In the genomic region with DNA sequence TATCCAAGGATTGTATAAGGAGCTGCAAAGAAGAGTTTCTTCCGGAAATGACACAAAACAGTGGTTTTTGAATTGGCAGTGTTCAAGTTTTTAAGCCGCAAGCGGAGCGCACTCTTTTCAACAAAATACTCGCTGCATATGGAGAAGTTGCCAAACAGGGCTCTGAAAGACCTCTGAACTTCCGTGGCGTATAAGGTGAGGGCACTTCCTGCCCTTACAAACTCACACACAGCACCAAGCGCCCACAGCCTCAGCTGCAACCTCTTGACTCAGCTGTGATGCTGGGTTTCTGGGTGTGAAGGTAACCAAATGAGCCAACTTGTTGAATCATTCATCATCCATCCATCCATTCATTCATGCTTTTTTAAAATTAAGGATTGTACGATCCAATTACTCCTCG, we compare ENCODE assay signal across 21 mouse cellular contexts.
DNase-seq lines count a peak whose midpoint lies in the region; ATAC-seq and TF ChIP-seq lines count a peak whose summit lies in the region.
"Had no signal": no experiment of that assay in that cellular context is flagged by ENCODE, and none has a peak within 500 bp of the region (broad histone marks: within the 10 kb centered on the region; RNA-seq: fewer than 3 reads in every experiment).

No protein-coding gene starts in this region.

- H3K4me1 ChIP-seq in intestine, postnatal 0 days (replicated peaks; ENCODE audit: control insufficient read depth, insufficient read depth, low read length): no peaks in the 10 kb centered on the region
- H3K4me1 ChIP-seq: forebrain, embryonic 10.5 days; limb, embryonic 15.5 days; midbrain, embryonic 12.5 days had no signal

- H3K4me2 ChIP-seq in intestine, postnatal 0 days (replicated peaks; ENCODE audit: low read depth): no peak overlapping the region
- H3K4me2 ChIP-seq: hindbrain, embryonic 14.5 days; limb, embryonic 15.5 days; midbrain, embryonic 12.5 days had no signal

- no peak overlapping the region for H3K4me3 ChIP-seq in intestine, postnatal 0 days (ENCODE audit: low read depth, low read length)
- H3K4me3 ChIP-seq: forebrain, embryonic 10.5 days; limb, embryonic 15.5 days; midbrain, embryonic 12.5 days; myocyte had no signal

- H3K9ac ChIP-seq in intestine, postnatal 0 days (ENCODE audit: low read depth, low read length): no peak overlapping the region
- H3K9ac ChIP-seq: hindbrain, embryonic 14.5 days; limb, embryonic 15.5 days; liver, postnatal 0 days; midbrain, embryonic 12.5 days had no signal

- no peaks in the 10 kb centered on the region for H3K27me3 ChIP-seq in splenic B cell, adult 2 months (ENCODE audit: control insufficient read depth, insufficient read depth, low read length, poor library complexity, severe bottlenecking)
- no peaks in the 10 kb centered on the region for H3K27me3 ChIP-seq in intestine, postnatal 0 days (replicated peaks; ENCODE audit: control insufficient read depth, insufficient read depth, low read length)
- H3K27me3 ChIP-seq: CH12.LX; limb, embryonic 15.5 days; midbrain, embryonic 12.5 days had no signal

- peak; percentile 37 for DNase-seq in 416B (ENCODE audit: low read depth)
- DNase-seq in splenic B cell, adult 2 months (ENCODE audit: low read depth, low spot score): peak; percentile 32
- DNase-seq in embryo, embryonic 10 days (ENCODE audit: low spot score): no peak
- no peak for DNase-seq in retina, embryonic 14.5 days (ENCODE audit: low spot score)
- no peak for DNase-seq in layer of hippocampus, postnatal 25 days (ENCODE audit: extremely low spot score in 1 of 2, low spot score in 1 of 2)
- DNase-seq: adrenal gland, postnatal 14 days; gastrocnemius, postnatal 14 days; heart, postnatal 14 days; kidney, adult 18-20 months; kidney, postnatal 14 days; liver, postnatal 0 days; lung, postnatal 14 days had no signal

- peak; percentile 89 for ATAC-seq in CD4-positive, CD25-positive, alpha-beta regulatory T cell, adult 4 months
- ATAC-seq in hematopoietic stem cell, adult 5-6 weeks (replicated peaks in 1 of 2; ENCODE audit: insufficient read depth in 1 of 2, low FRiP score in 2 of 2, low TSS enrichment in 1 of 2, low read depth in 1 of 2, poor library complexity in 2 of 2, severe bottlenecking in 2 of 2): peak; percentile 65 to 67; a peak in 2 of 4 replicates
- ATAC-seq in intestine, postnatal 0 days: no peak
- ATAC-seq: liver, postnatal 0 days had no signal

- no peaks in the 10 kb centered on the region; the same call in 1 of the 2 replicates for H3K36me3 ChIP-seq in splenic B cell, adult 2 months (ENCODE audit: control insufficient read depth, insufficient read depth, low read length, poor library complexity, severe bottlenecking)
- no peaks in the 10 kb centered on the region for H3K36me3 ChIP-seq in intestine, postnatal 0 days (ENCODE audit: control insufficient read depth, insufficient read depth)
- H3K36me3 ChIP-seq: forebrain, embryonic 10.5 days; limb, embryonic 15.5 days; midbrain, embryonic 12.5 days had no signal

- WGBS in intestine, postnatal 0 days: 87% methylated on average over 10 of the region's 10 CpGs

- no peak for TF ChIP-seq CTCF in intestine, postnatal 0 days (IDR thresholded peaks at IDR 0.05; ENCODE audit: low read depth)

- no peaks in the 10 kb centered on the region for H3K9me3 ChIP-seq in intestine, postnatal 0 days (ENCODE audit: control insufficient read depth)
- H3K9me3 ChIP-seq: forebrain, embryonic 10.5 days; limb, embryonic 15.5 days; midbrain, embryonic 12.5 days had no signal

- no peak overlapping the region for H3K27ac ChIP-seq in intestine, postnatal 0 days (ENCODE audit: low read depth, low read length)
- H3K27ac ChIP-seq: forebrain, embryonic 10.5 days; hindbrain, embryonic 14.5 days; limb, embryonic 15.5 days; midbrain, embryonic 12.5 days had no signal

Comparison
In these comparisons a context has a peak if more than half of its experiments do, and no peak if none do; other contexts are left out.
1. DNase-seq: peak in 416B (single experiment) and splenic B cell, adult 2 months (single experiment); none in embryo, embryonic 10 days (single experiment), retina, embryonic 14.5 days (single experiment) and layer of hippocampus, postnatal 25 days (0 of 2).